Mouse (Mus musculus): Measurements from ENCODE around the gene Atp23.

DNA sequence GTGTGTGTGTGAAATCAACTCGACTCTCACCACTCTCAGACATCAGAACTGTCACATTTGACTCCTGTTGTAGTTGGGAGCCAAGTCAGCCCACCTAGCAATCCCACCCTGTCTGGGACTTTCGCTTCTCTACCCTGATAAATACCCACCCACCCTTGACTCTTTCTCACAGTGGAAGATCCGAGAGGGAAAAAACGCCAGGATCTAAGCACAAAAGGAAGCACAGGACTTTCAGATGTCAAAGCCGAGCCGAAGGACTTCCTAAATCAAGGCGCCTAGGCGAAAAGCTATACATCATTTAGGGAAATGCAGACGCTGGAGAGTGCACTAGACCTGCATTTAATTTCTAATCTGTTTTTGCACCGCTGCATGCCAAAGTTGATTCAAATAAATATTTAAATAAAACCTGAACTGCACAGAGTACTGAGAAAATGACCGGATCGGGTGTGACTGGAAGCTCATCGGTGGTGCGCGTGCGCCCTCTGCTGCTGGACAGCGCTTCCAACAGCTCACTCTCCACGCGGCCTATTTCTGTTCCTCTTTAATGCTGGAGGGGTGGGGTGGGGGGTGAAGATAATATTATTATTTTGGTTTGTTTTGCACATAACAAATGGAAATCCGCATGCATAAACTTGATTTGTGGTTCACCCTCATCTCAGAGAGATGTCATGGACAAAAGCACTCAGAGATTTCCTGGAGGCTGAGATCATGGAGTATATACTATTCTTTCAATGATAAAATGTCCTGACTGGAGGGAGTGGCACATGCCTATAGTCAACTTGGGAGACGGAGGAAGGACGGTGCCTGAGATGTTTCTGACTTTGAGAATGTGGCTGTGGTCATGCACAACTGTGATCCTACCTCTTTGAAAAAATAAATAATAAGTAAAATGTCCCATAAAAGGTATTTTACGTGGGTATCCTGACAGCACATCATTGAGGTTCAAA is 31.5 kb downstream of the Atp23 start:
- TF ChIP-seq CTCF (IDR thresholded peaks at IDR 0.05; ENCODE audit: low read depth), result peak; percentile 85
- no peak for TF ChIP-seq EP300 (IDR thresholded peaks at IDR 0.05; ENCODE audit: low read depth)
